Mouse (Mus musculus) R1 (cell line): ENCODE data around the gene Gm49354.
"Not testable (repeated sequence)": the region's sequence is repeated elsewhere in the genome, so short reads cannot be mapped to it uniquely, and the experiment has no call there.

Experiments used
- DNase-seq: peaks from one replicate; pipeline ENCODE4 v3.0.0-alpha.2; 2018; ENCODE audit warnings: low read depth, low spot score

Gm49354 gene

GRCm38 (mm10) chr13:59782145-59782544 lies at the start of gene Gm49354:
Gene Gm49354, minus strand, starts transcription at chr13:59782245.
- DNase-seq, result no peak

- no peak for DNase-seq
Measured at GRCm38 (mm10) chr13:59825966-59826365, 43.9 kb upstream of the Gm49354 start.

- peak; percentile 96 for DNase-seq
Measured at GRCm38 (mm10) chr13:59822507-59823462, 40.7 kb upstream of the Gm49354 start, which contains the start of gene Tut7. Gene Tut7, minus strand, starts transcription at chr13:59823147.

- DNase-seq, result no peak
Measured at GRCm38 (mm10) chr13:59820836-59821235, 38.8 kb upstream of the Gm49354 start.

GRCm38 (mm10) chr13:59820114-59820513 lies 38.1 kb upstream of the Gm49354 start:
- no peak for DNase-seq

- DNase-seq, result no peak
Measured at GRCm38 (mm10) chr13:59817352-59817751, 35.3 kb upstream of the Gm49354 start.

GRCm38 (mm10) chr13:59814109-59814591 lies 32.1 kb upstream of the Gm49354 start:
- DNase-seq, result no peak

GRCm38 (mm10) chr13:59811581-59811980 lies 29.5 kb upstream of the Gm49354 start:
- DNase-seq, result no peak

- no peak for DNase-seq
Measured at GRCm38 (mm10) chr13:59801000-59801399, 19.0 kb upstream of the Gm49354 start.

GRCm38 (mm10) chr13:59800077-59800476 lies 18.0 kb upstream of the Gm49354 start:
- DNase-seq, result no peak

GRCm38 (mm10) chr13:59798306-59798705 lies 16.3 kb upstream of the Gm49354 start:
- DNase-seq, result no peak

- DNase-seq, result peak; percentile 89
Measured at GRCm38 (mm10) chr13:59796466-59796848, 14.4 kb upstream of the Gm49354 start.

GRCm38 (mm10) chr13:59795807-59796465 lies 13.9 kb upstream of the Gm49354 start:
- DNase-seq, result peak; percentile 21

- no peak for DNase-seq
Measured at GRCm38 (mm10) chr13:59794786-59795185, 12.7 kb upstream of the Gm49354 start.

- not testable (repeated sequence) for DNase-seq
Measured at GRCm38 (mm10) chr13:59779744-59780264, 2.2 kb downstream of the Gm49354 start.

- peak; percentile 42 for DNase-seq
Measured at GRCm38 (mm10) chr13:59779213-59779612, 2.8 kb downstream of the Gm49354 start.

- no peak for DNase-seq
Measured at GRCm38 (mm10) chr13:59775168-59775567, 6.9 kb downstream of the Gm49354 start.

GRCm38 (mm10) chr13:59771257-59771656 lies 10.8 kb downstream of the Gm49354 start:
- peak; percentile 49 for DNase-seq

GRCm38 (mm10) chr13:59770847-59771246 lies 11.2 kb downstream of the Gm49354 start:
- DNase-seq, result no peak

- DNase-seq, result peak; percentile 96
Measured at GRCm38 (mm10) chr13:59770164-59770562, 11.9 kb downstream of the Gm49354 start.

GRCm38 (mm10) chr13:59769296-59770163 lies 12.5 kb downstream of the Gm49354 start, which contains the start of gene Isca1:
Gene Isca1, minus strand, starts transcription at chr13:59769810.
- DNase-seq, result peak; percentile 98
